Mouse (Mus musculus) bone marrow, adult 2 months (tissue): ENCODE measurements around the gene Cep57l1.

Experiments
- CTCF ChIP-seq: fragments of 200-500 bp; IDR thresholded peaks from 2 replicates; pipeline ENCODE4 v1.5.1; 2011; ENCODE audit warnings: low read length, control low read depth; ENCODE audit not compliant: control insufficient read depth, insufficient read depth
- POLR2A ChIP-seq: fragments of 200-500 bp; IDR thresholded peaks from 2 replicates; pipeline ENCODE4 v1.6.1; 2011; ENCODE audit warnings: low read depth, mild to moderate bottlenecking, control low read depth, low read length, borderline replicate concordance; ENCODE audit not compliant: control insufficient read depth

GRCm38 (mm10) chr10:41803467-41803866 lies 6.2 kb downstream of the Cep57l1 start:
- TF ChIP-seq CTCF, result no peak
- TF ChIP-seq POLR2A, result no peak
